14 mouse cellular contexts compared by ENCODE assay signal in genomic region chr10:117565529-117566086, GRCm38 (mm10).
"Had no signal": no experiment of that assay in that cellular context is flagged by ENCODE, and none has a peak within 500 bp of the region (broad histone marks: within the 10 kb centered on the region; RNA-seq: fewer than 3 reads in every experiment).

No protein-coding gene starts in this region.

- DNase-seq: cerebellum, adult 9-10 months; cerebellum, adult 9-11 months; cerebellum, postnatal 25 days; cerebellum, postnatal 36 days; embryo, embryonic 11 days; forebrain, postnatal 0 days; gastrocnemius, adult 2 months; gastrocnemius, postnatal 10 days; gastrocnemius, postnatal 14 days; gastrocnemius, postnatal 25 days; gastrocnemius, postnatal 36 days; heart, adult 11 months; heart, adult 18-20 months; heart, adult 2 months had no signal
